Mouse (Mus musculus) heart, adult 2 months (tissue): ENCODE measurements around the gene G530012D18Rik.
"Not testable (repeated sequence)": the region's sequence is repeated elsewhere in the genome, so short reads cannot be mapped to it uniquely, and the experiment has no call there.

ENCODE experiments used
- CTCF ChIP-seq: fragments of 200-600 bp; IDR thresholded peaks from 2 replicates; pipeline ENCODE4 v1.8.1; 2022; ENCODE audit warnings: antibody characterized with exemption, mild to moderate bottlenecking, moderate library complexity
- EP300 ChIP-seq: fragments of 200-500 bp; IDR thresholded peaks from 2 replicates; pipeline ENCODE4 v1.6.1; 2011; ENCODE audit warnings: low read depth, low read length, control low read depth; ENCODE audit not compliant: insufficient read depth

- not testable (repeated sequence) for TF ChIP-seq EP300, CTCF
Observed at GRCm38 (mm10) chr1:85588697-85589096, 13.2 kb downstream of the G530012D18Rik start.
